11 mouse cellular contexts compared by ENCODE assay signal in the genomic region with DNA sequence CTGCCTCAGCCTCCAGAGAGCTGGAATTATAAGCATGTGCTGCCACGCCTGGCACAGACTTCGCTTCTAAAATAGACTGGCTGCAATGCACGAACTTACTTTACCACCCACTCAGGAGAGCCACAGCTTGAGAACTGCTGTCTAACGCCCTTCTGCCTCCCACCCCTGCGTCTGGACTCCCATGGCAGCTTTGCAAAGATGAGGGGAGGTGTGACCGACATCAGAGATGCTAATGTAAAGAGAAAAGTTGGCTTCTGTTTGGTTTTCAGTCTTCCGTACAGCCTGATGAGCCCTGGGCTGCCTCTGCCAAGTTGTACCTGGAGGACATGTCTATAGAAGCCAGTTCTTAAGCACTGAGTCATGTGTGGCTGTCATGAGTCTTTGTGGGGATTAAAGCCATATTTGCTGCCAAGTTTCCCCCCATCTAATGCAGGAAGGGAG.
DNase-seq lines count a peak whose midpoint lies in the region; ATAC-seq lines count a peak whose summit lies in the region.
"Had no signal": no experiment of that assay in that cellular context is flagged by ENCODE, and none has a peak within 500 bp of the region (broad histone marks: within the 10 kb centered on the region; RNA-seq: fewer than 3 reads in every experiment).

No protein-coding gene starts in this region.

- peak; percentile 96 for ATAC-seq in frontal cortex, adult (ENCODE audit: low TSS enrichment)
- no peak for ATAC-seq in inflammation-experienced regulatory T-cells, adult 6 months
- ATAC-seq: liver, postnatal 0 days; midbrain, embryonic 13.5 days had no signal

- DNase-seq in brain, adult 2 months (ENCODE audit: low read depth, low spot score), result peak; percentile 95
- DNase-seq in layer of hippocampus, adult 9-10 months (ENCODE audit: low spot score), result peak; percentile 71
- DNase-seq in left cerebral cortex, postnatal 25 days (ENCODE audit: low spot score in 2 of 2), result peak; percentile 82 to 99
- DNase-seq in spleen, postnatal 10 days (ENCODE audit: low spot score in 2 of 2), result no peak
- DNase-seq in embryo, embryonic 9.5 days (ENCODE audit: extremely low spot score), result no peak
- DNase-seq: cerebellum, adult 18-20 months; kidney, postnatal 14 days; liver, postnatal 0 days had no signal

- intact Hi-C loops in left cerebral cortex, postnatal 25 days (cut with DNase I), result loop anchor here (1.0 kb wide), 3 partner anchors 13 to 42 kb away; no protein-coding TSS in a partner anchor

Comparison
In these comparisons a context has a peak if more than half of its experiments do, and no peak if none do; other contexts are left out.
1. DNase-seq: peak in brain, adult 2 months (single experiment), layer of hippocampus, adult 9-10 months (single experiment) and left cerebral cortex, postnatal 25 days (2 of 2); none in spleen, postnatal 10 days (0 of 2) and embryo, embryonic 9.5 days (single experiment).